Mouse (Mus musculus) cerebellum, postnatal 4 days (tissue): ENCODE measurements at regions not wholly inside any gene's neighbourhood (a gene's known extent, or its start where the extent isn't known, plus 50 kb on each side); places are given as distances from the start of the nearest gene placed in this dataset.

ENCODE experiments used
- DNase-seq, 2 experiments: peaks; one replicate each; pipeline ENCODE4 v3.0.0; 2022; ENCODE audit warnings: low spot score in 2 of 2, mixed read lengths in 1 of 2

DNA sequence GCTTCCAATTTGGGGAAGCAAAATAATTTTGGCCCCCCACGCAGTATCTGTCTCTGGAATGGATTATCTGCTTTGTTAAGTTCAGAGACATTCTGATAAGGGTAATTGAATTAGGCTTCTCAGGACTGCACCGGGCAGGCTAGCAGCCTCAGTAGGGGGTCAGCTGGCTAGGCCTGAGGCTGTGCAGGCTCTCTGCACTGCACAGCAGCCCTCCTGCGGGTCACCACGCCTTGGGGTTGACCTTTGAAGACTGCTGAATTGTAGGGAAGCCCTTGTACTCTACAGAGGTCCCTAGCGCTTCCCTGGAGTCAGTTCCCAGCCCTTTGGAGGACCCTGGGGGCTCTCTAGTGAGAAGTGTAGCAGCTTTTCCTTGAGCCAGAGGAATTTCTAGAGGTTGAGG, 78.5 kb upstream of the Six2 start:
- no peak for DNase-seq

- no peak for DNase-seq
Measured at GRCm38 (mm10) chr17:85758581-85759098, 70.6 kb upstream of the Six2 start.

DNA sequence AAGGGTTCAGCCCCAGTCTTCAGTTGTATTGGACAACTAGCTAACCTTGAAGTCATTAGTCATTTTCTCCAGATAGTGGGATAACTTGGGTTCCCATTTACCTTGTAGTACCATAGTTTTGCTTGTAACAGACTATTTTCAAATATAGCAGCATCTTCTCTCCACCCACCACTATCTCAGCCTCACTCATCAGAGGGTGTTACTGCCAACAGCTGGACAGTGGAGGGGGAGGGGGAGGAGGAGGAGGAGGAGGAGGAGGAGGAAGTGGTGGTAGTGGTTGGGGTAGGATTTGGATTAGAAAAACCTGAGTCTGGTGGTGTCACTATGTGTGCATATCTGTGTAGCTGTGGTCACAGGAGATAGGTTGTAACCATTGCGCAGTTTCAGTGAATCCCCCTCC, 69.6 kb upstream of the Six2 start:
- DNase-seq: no peak

GRCm38 (mm10) chr17:85755557-85755956, 67.5 kb upstream of the Six2 start:
- DNase-seq: no peak

- no peak for DNase-seq
Measured at GRCm38 (mm10) chr17:85748649-85749081, 60.6 kb upstream of the Six2 start.

DNA sequence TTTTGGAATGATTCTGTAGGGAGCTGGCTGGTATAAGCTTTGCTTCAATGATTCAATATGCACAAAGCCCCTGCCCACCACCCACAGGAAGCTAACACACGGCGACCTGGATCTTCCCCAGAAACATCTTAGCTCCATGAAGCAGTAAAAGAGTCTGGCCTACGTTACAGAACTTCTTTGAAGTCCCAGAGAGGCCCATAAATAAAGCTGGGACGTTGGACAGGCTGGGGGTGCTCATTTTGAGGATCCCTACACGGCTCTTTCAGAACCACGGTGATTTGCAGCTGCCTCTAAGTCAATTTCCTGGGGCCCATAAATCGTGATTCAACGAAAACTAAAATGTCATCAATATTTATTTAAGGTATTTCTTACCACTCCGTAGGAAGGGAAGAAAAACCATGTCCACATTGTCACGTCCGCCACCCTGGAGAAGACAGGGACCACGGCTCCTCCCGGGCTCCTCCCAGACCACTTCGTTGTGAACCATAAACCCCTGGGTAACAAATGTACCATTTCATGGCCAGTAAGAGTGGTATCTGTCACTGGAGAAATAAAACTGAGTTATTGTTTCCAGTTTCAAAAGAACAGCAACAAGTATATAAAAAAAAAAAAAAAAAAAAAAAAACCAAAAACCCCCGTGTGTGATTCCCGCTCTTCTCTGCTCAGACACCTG, 60.0 kb upstream of the Six2 start:
- no peak for DNase-seq
